Mouse (Mus musculus) midbrain, embryonic 10.5 days (tissue): Measurements from ENCODE around the gene Hist1h3g. TPM values are rescaled to one million over a fixed set of nuclear protein-coding genes. Genes with fewer than 3 reads are reported as not detected.
"Not testable (repeated sequence)": the region's sequence is repeated elsewhere in the genome, so short reads cannot be mapped to it uniquely, and the experiment has no call there.

Experiments used
- DNase-seq: peaks from one replicate; pipeline ENCODE4 v3.0.0-alpha.2; 2017; ENCODE audit warnings: low spot score
- H3K27ac ChIP-seq: fragments of 300-500 bp; sonication (generic); replicated peaks from 2 replicates; pipeline ENCODE4 v1.5.1; 2016; ENCODE audit warnings: mild to moderate bottlenecking
- H3K27me3 ChIP-seq: fragments of 300-500 bp; sonication (generic); 2 replicates; pipeline ENCODE4 v1.6.1; 2016; ENCODE audit warnings: low read depth, mild to moderate bottlenecking; ENCODE audit not compliant: poor library complexity, severe bottlenecking
- H3K36me3 ChIP-seq: fragments of 300-500 bp; sonication (generic); 2 replicates; pipeline ENCODE4 v1.6.1; 2016; ENCODE audit warnings: mild to moderate bottlenecking, moderate library complexity
- H3K4me1 ChIP-seq: fragments of 300-500 bp; sonication (generic); 2 replicates; pipeline ENCODE4 v1.6.1; 2016
- H3K4me3 ChIP-seq: fragments of 300-500 bp; sonication (generic); 2 replicates; pipeline ENCODE4 v1.5.1; 2016; ENCODE audit warnings: mild to moderate bottlenecking, moderate library complexity
- H3K9me3 ChIP-seq: fragments of 300-500 bp; sonication (generic); replicated peaks from 2 replicates; pipeline ENCODE4 v1.6.1; 2016; ENCODE audit warnings: mild to moderate bottlenecking
- WGBS: fragments of 180-500 bp; shearing (Covaris S2); methylation state at CpG from one replicate; pipeline ENCODE4 v1.1.7; 2016; 5-methylcytosine and 5-hydroxymethylcytosine counted together
- polyA plus RNA-seq: library from polyadenylated mRNA; unstranded; fragments of >200 nt; fragmentation: Nextera tagmentation; extraction: Ambion mirVana; gene quantifications from 2 replicates; pipeline ENCODE4 v1.2.1, GENCODE M21; 2016

Gene Hist1h3g
- polyA plus RNA-seq, 1 experiment from 2014 or later, result 5.5 TPM

GRCm38 (mm10) chr13:23542999-23543607 lies 7.9 kb downstream of the Hist1h3g start, which contains the start of gene Hist1h2bh:
Hist1h2bh (minus strand) TSS chr13:23543392.
- H3K36me3 ChIP-seq, H3K27me3 ChIP-seq, H3K9me3 ChIP-seq: not testable (repeated sequence)
- peaks cover 17% of the 10 kb centered on the region for H3K4me1 ChIP-seq
- 0% methylated on average over 42 of the region's 42 CpGs for WGBS
- peak; percentile 79 for DNase-seq
- peak within 1 kb of the TSS; percentile 60 for H3K4me3 ChIP-seq
- H3K27ac ChIP-seq, result peak within 1 kb of the TSS; percentile 95

- Histone ChIP-seq H3K4me3 (peak within 1 kb of the TSS; percentile 60), H3K27me3 (no peaks in the 10 kb centered on the region), H3K36me3 (no peaks in the 10 kb centered on the region), H3K27ac (peak within 1 kb of the TSS; percentile 95), H3K9me3 (no peaks in the 10 kb centered on the region), H3K4me1 (peaks cover 17% of the 10 kb centered on the region)
- DNase-seq, result peak; percentile 64
- WGBS, result under 1% methylated on average over 31 of the region's 45 CpGs
Measured at GRCm38 (mm10) chr13:23543965-23544786, 9.0 kb downstream of the Hist1h3g start, which contains the start of gene Hist1h3f. Hist1h3f (plus strand) TSS chr13:23544052.

- H3K27me3 ChIP-seq, H3K9me3 ChIP-seq, DNase-seq, H3K36me3 ChIP-seq: not testable (repeated sequence)
- Histone ChIP-seq H3K27ac (peak overlapping the region; percentile 95), H3K4me1 (peaks cover 17% of the 10 kb centered on the region), H3K4me3 (peak overlapping the region; percentile 60)
- 0% methylated on average over 13 of the region's 14 CpGs for WGBS
Measured at GRCm38 (mm10) chr13:23544787-23545120, 9.5 kb downstream of the Hist1h3g start.

GRCm38 (mm10) chr13:23546694-23547093 lies 11.5 kb downstream of the Hist1h3g start:
- DNase-seq, result no peak
- peak overlapping the region; percentile 7; the same call in 1 of the 2 replicates for H3K4me3 ChIP-seq
- H3K9me3 ChIP-seq, result no peaks in the 10 kb centered on the region
- H3K27me3 ChIP-seq, result no peaks in the 10 kb centered on the region
- H3K36me3 ChIP-seq, result no peaks in the 10 kb centered on the region
- H3K27ac ChIP-seq, result peak overlapping the region; percentile 72
- 80% methylated on average over 5 of the region's 5 CpGs for WGBS
- H3K4me1 ChIP-seq, result peaks cover 25% of the 10 kb centered on the region

- Histone ChIP-seq H3K27me3 (no peaks in the 10 kb centered on the region), H3K4me1 (peaks cover 38% of the 10 kb centered on the region), H3K36me3 (no peaks in the 10 kb centered on the region), H3K4me3 (peak overlapping the region; percentile 56), H3K9me3 (no peaks in the 10 kb centered on the region), H3K27ac (peak overlapping the region; percentile 98)
- WGBS, result 8% methylated on average over 3 of the region's 3 CpGs
- no peak for DNase-seq
Measured at GRCm38 (mm10) chr13:23550761-23551145, 15.5 kb downstream of the Hist1h3g start.

GRCm38 (mm10) chr13:23551146-23551834 lies 16.1 kb downstream of the Hist1h3g start, which contains the start of gene Hist1h4f:
Hist1h4f (minus strand) TSS chr13:23551648.
- peak within 1 kb of the TSS; percentile 98 for H3K27ac ChIP-seq
- peak within 1 kb of the TSS; percentile 56 for H3K4me3 ChIP-seq
- not testable (repeated sequence) for H3K9me3 ChIP-seq, H3K27me3 ChIP-seq, H3K36me3 ChIP-seq
- peak; percentile 92 for DNase-seq
- under 1% methylated on average over 47 of the region's 47 CpGs for WGBS
- H3K4me1 ChIP-seq, result peaks cover 37% of the 10 kb centered on the region

- Histone ChIP-seq H3K4me1 (peaks cover 42% of the 10 kb centered on the region), H3K27me3 (no peaks in the 10 kb centered on the region), H3K4me3 (peak overlapping the region; percentile 56), H3K9me3 (no peaks in the 10 kb centered on the region), H3K36me3 (no peaks in the 10 kb centered on the region), H3K27ac (peak overlapping the region; percentile 98)
- WGBS, result 60% methylated on average over 8 of the region's 8 CpGs
- DNase-seq, result no peak
Measured at GRCm38 (mm10) chr13:23551931-23552914, 17.0 kb downstream of the Hist1h3g start.

GRCm38 (mm10) chr13:23552962-23553361 lies 17.7 kb downstream of the Hist1h3g start, which contains the start of gene Hist1h1d:
Hist1h1d (plus strand) TSS chr13:23553262.
- H3K4me3 ChIP-seq, result peak within 1 kb of the TSS; percentile 75

GRCm38 (mm10) chr13:23554393-23554792 lies 19.2 kb downstream of the Hist1h3g start:
- 26% methylated on average over 9 of the region's 9 CpGs for WGBS
- peaks cover 41% of the 10 kb centered on the region for H3K4me1 ChIP-seq

More at GRCm38 (mm10) chr13:23552962-23553361, 17.7 kb downstream of the Hist1h3g start, which contains the start of gene Hist1h1d:
- no peaks in the 10 kb centered on the region for H3K27me3 ChIP-seq
- peak within 1 kb of the TSS; percentile 98 for H3K27ac ChIP-seq
- H3K4me1 ChIP-seq, result peaks cover 44% of the 10 kb centered on the region
- H3K9me3 ChIP-seq, result no peaks in the 10 kb centered on the region
- H3K36me3 ChIP-seq, result no peaks in the 10 kb centered on the region
- DNase-seq, result no peak

GRCm38 (mm10) chr13:23554925-23555838 lies 20.0 kb downstream of the Hist1h3g start:
- Histone ChIP-seq H3K27ac (peak overlapping the region; percentile 98), H3K4me3 (peak overlapping the region; percentile 75), H3K4me1 (peaks cover 41% of the 10 kb centered on the region), H3K36me3 (no peaks in the 10 kb centered on the region), H3K27me3 (no peaks in the 10 kb centered on the region), H3K9me3 (no peaks in the 10 kb centered on the region)
- peak; percentile 86 for DNase-seq
- under 1% methylated on average over 54 of the region's 54 CpGs for WGBS

More at GRCm38 (mm10) chr13:23554393-23554792, 19.2 kb downstream of the Hist1h3g start:
- H3K36me3 ChIP-seq, result no peaks in the 10 kb centered on the region
- H3K27me3 ChIP-seq, result no peaks in the 10 kb centered on the region
- H3K4me3 ChIP-seq, result peak overlapping the region; percentile 75
- peak overlapping the region; percentile 98 for H3K27ac ChIP-seq
- no peaks in the 10 kb centered on the region for H3K9me3 ChIP-seq
- DNase-seq, result no peak

GRCm38 (mm10) chr13:23555839-23556416 lies 20.7 kb downstream of the Hist1h3g start:
- no peaks in the 10 kb centered on the region for H3K27me3 ChIP-seq
- H3K36me3 ChIP-seq, result no peaks in the 10 kb centered on the region
- peak overlapping the region; percentile 98 for H3K27ac ChIP-seq
- peak; percentile 77 for DNase-seq
- WGBS, result under 1% methylated on average over 18 of the region's 18 CpGs
- no peaks in the 10 kb centered on the region for H3K9me3 ChIP-seq
- peak overlapping the region; percentile 75 for H3K4me3 ChIP-seq
- H3K4me1 ChIP-seq, result peaks cover 38% of the 10 kb centered on the region
